Mouse (Mus musculus) gastrocnemius, postnatal 14 days (tissue): ENCODE results near the gene Rdh1. TPM values are rescaled to one million over a fixed set of nuclear protein-coding genes. Genes with fewer than 3 reads are reported as not detected.

Source experiments
- DNase-seq: peaks from one replicate; pipeline ENCODE4 v3.0.0; 2021; ENCODE audit warnings: mixed read lengths
- intact Hi-C: fragments of 180-260 bp; cut with DNase I; formaldehyde crosslinking; loops from one replicate; pipeline ENCODE4 v1.15.1; 2025; ENCODE audit warnings: low total_unique reads
- long read RNA-seq, 2 experiments: library from polyadenylated mRNA; stranded (forward); transcript quantifications; one replicate each; pipeline ENCODE4 v2.0.0; 2021
- total RNA-seq, 2 experiments: library from RNA; stranded (reverse); gene quantifications; 2 replicates each; pipeline ENCODE4 v1.2.3; 2021

Rdh1 gene
- total RNA-seq: under 1 TPM in 1 of 2 experiments, not detected in 1; 0.16 TPM
- long read RNA-seq, experiment 1: 0 reads
- long read RNA-seq, experiment 2: 0 reads

DNA sequence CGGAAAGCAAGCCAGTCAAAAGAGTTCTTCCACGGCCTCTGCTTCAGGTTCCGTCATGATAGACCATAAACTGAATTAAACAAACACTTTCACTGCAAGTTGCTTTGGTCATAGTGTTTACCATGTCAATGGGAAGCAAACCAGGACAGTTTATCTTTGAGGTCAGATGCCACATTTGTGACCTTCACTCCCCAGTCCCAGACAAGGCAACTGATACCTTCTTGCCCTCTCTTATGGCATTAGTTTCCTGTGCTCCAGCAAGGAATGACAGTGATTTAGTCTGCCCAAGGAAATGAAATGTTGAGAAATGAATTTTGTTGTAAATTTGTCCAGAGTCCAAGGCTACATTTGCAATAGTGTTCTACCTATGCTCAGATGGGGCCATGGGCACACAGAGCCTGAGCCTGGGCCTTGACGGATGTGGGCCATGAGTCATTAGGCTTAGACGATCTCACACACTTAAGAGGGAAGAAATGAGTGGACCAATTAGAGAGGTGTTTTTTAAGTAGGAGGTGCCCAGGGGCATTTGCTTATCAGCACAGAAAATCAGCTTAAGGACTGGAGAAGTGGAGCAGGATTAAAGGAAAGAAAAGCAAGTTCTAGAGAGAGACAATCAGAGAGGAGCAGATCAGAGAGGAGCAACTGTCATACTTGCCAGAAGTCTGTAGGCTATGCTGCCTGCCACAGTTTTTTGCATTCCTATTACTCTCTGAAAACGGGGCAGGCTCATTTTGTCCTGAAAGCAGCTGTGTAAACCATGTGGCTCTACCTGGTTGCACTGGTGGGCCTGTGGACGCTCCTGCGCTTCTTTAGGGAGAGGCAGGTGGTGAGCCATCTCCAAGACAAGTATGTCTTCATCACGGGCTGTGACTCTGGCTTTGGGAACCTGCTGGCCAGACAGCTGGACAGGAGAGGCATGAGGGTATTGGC is at the start of gene Rdh1, which contains the start of gene Rdh16f1:
Gene Rdh1, plus strand, starts transcription at position 541 of the 930 bp plus-strand sequence.
Gene Rdh16f1, plus strand, starts transcription at position 607 of the 930 bp plus-strand sequence.
- intact Hi-C loops: no loop called here
- DNase-seq: no peak

- DNase-seq: no peak
- intact Hi-C loops: no loop called here
Observed at GRCm38 (mm10) chr10:127710331-127710730, 49.2 kb upstream of the Rdh1 start.

GRCm38 (mm10) chr10:127712736-127713135 is 46.8 kb upstream of the Rdh1 start:
- no peak for DNase-seq
- intact Hi-C loops: no loop called here

- DNase-seq: no peak
- intact Hi-C loops: no loop called here
Observed at GRCm38 (mm10) chr10:127721671-127722418, 37.7 kb upstream of the Rdh1 start.

DNA sequence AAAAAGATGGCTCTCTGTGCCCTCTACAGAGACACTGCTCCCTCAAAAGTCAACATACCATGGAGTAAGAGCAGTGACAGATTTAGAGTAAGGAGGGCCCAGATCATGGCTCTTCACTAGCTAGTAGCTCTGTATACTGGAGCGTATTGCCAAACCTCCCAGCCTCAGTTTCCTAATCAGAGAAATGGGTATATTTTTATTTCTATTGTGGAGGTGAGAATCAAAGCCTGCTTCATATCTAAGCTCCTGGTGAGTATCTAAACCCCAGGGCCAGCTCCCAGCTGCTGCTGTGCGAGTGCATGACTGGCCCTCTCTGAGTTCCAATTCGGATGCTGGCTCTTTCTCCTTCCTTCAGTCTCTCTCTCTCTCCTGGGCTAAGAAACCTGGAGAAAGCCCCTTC is 35.3 kb upstream of the Rdh1 start, which contains the start of gene Tac2:
Gene Tac2, plus strand, starts transcription at position 301 of the 400 bp plus-strand sequence.
- DNase-seq: no peak
- intact Hi-C loops: no loop called here

GRCm38 (mm10) chr10:127725136-127725535 is 34.4 kb upstream of the Rdh1 start:
- intact Hi-C loops: no loop called here
- no peak for DNase-seq

DNA sequence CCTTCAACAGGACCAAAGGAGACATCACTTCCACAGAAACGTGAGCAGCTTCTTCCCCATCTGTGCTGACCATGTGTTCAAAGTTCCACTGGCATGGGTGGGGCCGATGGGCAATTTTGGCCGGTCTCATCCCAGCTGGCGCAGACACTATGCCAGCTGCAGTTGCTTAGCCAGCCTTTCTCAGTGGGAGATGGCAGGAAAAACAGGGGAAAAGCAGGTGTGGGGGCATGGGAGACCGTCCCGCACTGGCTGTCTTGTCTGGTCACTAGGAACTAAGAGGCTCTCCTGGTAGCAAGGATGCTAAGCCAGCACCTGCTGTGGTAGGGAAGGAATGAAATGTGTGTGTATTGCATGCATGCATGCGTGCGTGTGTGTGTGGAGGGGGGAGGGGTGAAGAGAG is 31.1 kb upstream of the Rdh1 start:
- DNase-seq: no peak
- intact Hi-C loops: no loop called here

DNA sequence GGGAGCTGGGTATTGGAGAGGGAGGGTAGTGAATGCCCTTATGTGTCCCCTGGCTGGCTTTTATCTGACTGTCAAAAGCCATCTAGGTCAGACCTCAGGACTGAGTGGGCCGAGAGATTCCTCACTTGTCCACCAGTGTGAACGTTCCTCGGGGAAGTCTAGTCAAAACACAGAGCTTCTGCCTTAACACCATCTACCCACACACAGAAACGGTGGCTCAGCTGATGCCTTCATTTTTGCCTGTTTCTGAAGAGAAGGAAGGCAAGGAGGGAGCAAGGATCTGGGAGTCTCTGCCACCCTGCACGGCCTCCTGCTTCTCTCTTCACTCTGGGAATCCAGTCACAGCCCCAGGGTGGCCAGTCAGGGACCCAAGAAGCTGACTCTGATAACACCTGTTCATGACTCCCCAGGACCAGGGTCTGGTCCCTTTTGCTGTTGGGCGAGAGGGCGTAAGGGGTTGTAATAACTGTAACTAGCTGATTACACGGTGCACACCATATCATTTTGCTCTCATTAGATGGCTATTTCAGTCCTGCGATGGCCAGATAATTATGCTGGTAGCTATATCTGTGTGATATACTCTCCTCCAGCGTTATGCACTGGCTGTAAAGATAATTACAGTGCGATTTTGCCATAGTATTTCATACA is 29.1 kb upstream of the Rdh1 start:
- intact Hi-C loops: loop anchor here (5.0 to 10.0 kb wide), 2 partner anchors 33 to 86 kb away; partner anchors contain the start of gene Stat6
- DNase-seq: no peak

- no peak for DNase-seq
- intact Hi-C loops: loop anchor here (5.0 to 10.0 kb wide), 2 partner anchors 34 to 86 kb away; partner anchors contain the start of gene Stat6
Observed at GRCm38 (mm10) chr10:127730933-127731310, 28.6 kb upstream of the Rdh1 start.

DNA sequence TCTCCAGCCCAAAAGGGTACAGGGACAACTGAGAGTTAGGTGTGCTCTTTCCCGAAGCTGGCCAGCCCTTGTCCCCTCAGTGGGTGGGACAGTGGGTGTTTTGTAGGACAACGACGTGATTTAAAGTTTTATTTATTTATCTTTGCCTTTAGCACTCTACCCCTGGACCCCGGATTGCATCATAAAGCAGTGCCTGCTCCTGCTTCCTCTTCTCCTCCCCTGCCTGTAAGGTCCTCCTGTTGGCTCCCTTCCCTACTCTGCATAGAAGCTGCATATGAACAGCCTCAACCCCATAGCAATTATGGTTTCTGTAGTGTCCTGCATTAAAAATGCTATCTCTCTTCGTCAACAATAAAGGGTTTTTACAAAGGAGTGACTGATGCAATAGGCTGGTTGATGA is 28.1 kb upstream of the Rdh1 start:
- intact Hi-C loops: loop anchor here (5.0 to 10.0 kb wide), 2 partner anchors 34 to 87 kb away; partner anchors contain the start of gene Stat6
- DNase-seq: no peak

GRCm38 (mm10) chr10:127734434-127734833 is 25.1 kb upstream of the Rdh1 start:
- DNase-seq: no peak
- intact Hi-C loops: loop anchor here (5.0 to 10.0 kb wide), 2 partner anchors 37 to 90 kb away; partner anchors contain the start of gene Stat6

DNA sequence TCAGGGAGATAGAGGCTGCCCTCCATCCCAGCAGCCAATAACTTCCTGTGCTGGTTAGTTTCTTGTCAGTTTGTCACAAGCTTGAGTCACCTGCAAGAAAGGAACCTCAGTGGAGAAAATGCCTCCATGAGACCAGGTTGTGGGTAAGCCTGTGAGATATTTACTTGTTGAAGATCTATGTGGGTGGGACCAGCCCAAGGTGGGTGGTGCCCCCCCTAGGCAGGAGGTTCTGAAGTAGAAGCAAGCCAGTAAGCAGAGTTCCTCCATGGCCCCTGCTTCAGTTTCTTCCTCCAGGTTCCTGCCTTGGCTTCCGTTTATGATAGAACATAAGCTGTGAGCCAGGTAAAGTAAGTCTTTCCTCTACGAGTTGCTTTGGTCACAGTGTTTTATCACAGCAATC is 23.3 kb upstream of the Rdh1 start:
- no peak for DNase-seq
- intact Hi-C loops: loop anchor here (5.0 to 10.0 kb wide), 2 partner anchors 91 to 201 kb away; partner anchors contain the start of gene Stat6

GRCm38 (mm10) chr10:127736916-127737315 is 22.6 kb upstream of the Rdh1 start:
- intact Hi-C loops: loop anchor here (5.0 to 10.0 kb wide), 2 partner anchors 92 to 200 kb away; partner anchors contain the start of gene Stat6

DNA sequence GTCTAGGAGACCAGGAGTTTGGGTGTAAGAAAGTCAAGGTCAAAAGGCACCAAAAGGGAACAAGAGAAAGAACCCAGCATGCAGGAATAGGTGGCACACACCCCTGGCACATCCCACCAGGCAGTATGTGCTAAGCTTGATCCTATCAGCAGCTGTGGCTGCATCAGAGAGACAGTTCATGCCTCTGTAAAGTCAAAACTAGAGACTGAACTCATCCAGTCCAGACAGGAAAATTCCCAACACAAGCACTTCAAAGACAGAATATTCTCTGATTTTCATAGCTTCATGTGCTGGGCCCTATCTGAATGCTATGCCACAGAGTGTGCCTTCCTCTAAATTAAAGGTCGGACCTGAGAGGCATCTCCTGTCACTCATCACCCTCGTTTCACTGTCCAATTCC is 22.0 kb upstream of the Rdh1 start:
- intact Hi-C loops: loop anchor here (5.0 to 10.0 kb wide), 2 partner anchors 93 to 200 kb away; partner anchors contain the start of gene Stat6
- no peak for DNase-seq

More at GRCm38 (mm10) chr10:127736916-127737315, 22.6 kb upstream of the Rdh1 start:
- no peak for DNase-seq

- DNase-seq: no peak
- intact Hi-C loops: loop anchor here (5.0 to 10.0 kb wide), 2 partner anchors 94 to 199 kb away; partner anchors contain the start of gene Stat6
Observed at GRCm38 (mm10) chr10:127738151-127738882, 21.2 kb upstream of the Rdh1 start.

DNA sequence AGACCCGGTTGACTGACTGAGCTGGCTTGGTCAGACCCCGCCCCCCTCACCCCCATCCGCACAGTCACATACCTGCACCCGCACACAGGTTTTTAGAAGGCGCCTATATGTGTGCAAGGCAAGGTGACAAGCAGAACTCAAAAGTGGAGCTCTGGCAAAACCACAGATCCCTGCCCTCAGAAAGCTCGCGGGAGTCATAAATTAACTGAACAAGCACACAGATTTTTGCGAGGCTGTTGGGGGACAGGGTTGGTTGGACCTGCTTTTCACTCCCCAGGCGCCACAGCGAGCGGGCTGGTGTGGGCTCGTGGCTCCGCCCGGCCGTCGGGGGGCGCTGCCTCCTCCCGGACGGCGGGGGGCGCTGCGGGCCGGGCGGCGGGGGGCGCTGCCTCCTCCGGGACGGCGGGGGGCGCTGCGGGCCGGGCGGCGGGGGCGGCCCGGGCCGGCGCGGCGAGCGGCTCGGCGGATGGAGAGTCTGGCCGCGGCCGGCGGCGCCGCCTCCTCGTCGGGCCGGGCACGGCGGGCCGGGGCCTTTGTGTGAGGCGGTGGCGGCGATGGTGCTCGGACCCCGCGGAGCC is 20.3 kb upstream of the Rdh1 start, which contains the start of gene Zbtb39:
Gene Zbtb39, plus strand, starts transcription at position 456 of the 578 bp plus-strand sequence.
- intact Hi-C loops: loop anchor here (5.0 to 10.0 kb wide), 2 partner anchors 94 to 198 kb away; partner anchors contain the start of gene Stat6
- peak; percentile 86 for DNase-seq

- DNase-seq: no peak
- intact Hi-C loops: loop anchor here (5.0 to 10.0 kb wide), 2 partner anchors 95 to 198 kb away; partner anchors contain the start of gene Stat6
Observed at GRCm38 (mm10) chr10:127739661-127740161, 19.8 kb upstream of the Rdh1 start.
